Mouse (Mus musculus): ENCODE measurements around the gene Rnf181. TPM values are rescaled to one million over a fixed set of nuclear protein-coding genes. Genes with fewer than 3 reads are reported as not detected.
A peak's percentile ranks its signal among the peaks of the same experiment; 100 is the strongest.

Gene Rnf181
- polyA plus RNA-seq, 1 experiment from 2014 or later = 125 TPM

GRCm38 (mm10) chr6:72392341-72392740, 25.6 kb upstream of the Rnf181 start:
- peaks cover 14% of the 10 kb centered on the region for H3K4me1 ChIP-seq
- H3K27ac ChIP-seq = no peak overlapping the region
- H3K36me3 ChIP-seq (ENCODE audit: poor library complexity, severe bottlenecking) = no peaks in the 10 kb centered on the region
- 88% methylated on average over 5 of the region's 5 CpGs for WGBS
- no peak overlapping the region for H3K4me3 ChIP-seq
- no peak overlapping the region for H3K9ac ChIP-seq
- H3K27me3 ChIP-seq = peaks cover 14% of the 10 kb centered on the region; the same call in 1 of the 2 replicates
- no peak overlapping the region for H3K4me2 ChIP-seq
- no peaks in the 10 kb centered on the region for H3K9me3 ChIP-seq (replicated peaks)
- no peak for ATAC-seq

GRCm38 (mm10) chr6:72390795-72391521, 24.2 kb upstream of the Rnf181 start:
- Histone ChIP-seq H3K27me3 (peaks cover 14% of the 10 kb centered on the region; the same call in 1 of the 2 replicates), H3K4me1 (peaks cover 14% of the 10 kb centered on the region), H3K9me3 (replicated peaks) (no peaks in the 10 kb centered on the region), H3K9ac (no peak overlapping the region), H3K4me2 (peak overlapping the region; percentile 60), H3K36me3 (ENCODE audit: poor library complexity, severe bottlenecking) (no peaks in the 10 kb centered on the region), H3K4me3 (peak overlapping the region; percentile 38; the same call in 1 of the 2 replicates), H3K27ac (no peak overlapping the region)
- ATAC-seq = 0 out of 2 replicates have a peak, but pooled peaks have one; percentile 24
- WGBS = 24% methylated on average over 12 of the region's 12 CpGs

- peak; percentile 41; the same call in 1 of the 2 replicates for ATAC-seq
- no peaks in the 10 kb centered on the region for H3K9me3 ChIP-seq (replicated peaks)
- no peaks in the 10 kb centered on the region for H3K36me3 ChIP-seq (ENCODE audit: poor library complexity, severe bottlenecking)
- WGBS = 2% methylated on average over 33 of the region's 33 CpGs
- H3K9ac ChIP-seq = peak within 1 kb of the TSS; percentile 59
- H3K27me3 ChIP-seq = peaks cover 14% of the 10 kb centered on the region; the same call in 1 of the 2 replicates
- H3K27ac ChIP-seq = no peak within 1 kb of the TSS
- peak within 1 kb of the TSS; percentile 38 for H3K4me3 ChIP-seq
- peak within 1 kb of the TSS; percentile 60 for H3K4me2 ChIP-seq
- H3K4me1 ChIP-seq = peaks cover 14% of the 10 kb centered on the region
Measured at GRCm38 (mm10) chr6:72389941-72390771, 23.4 kb upstream of the Rnf181 start, which contains the start of gene Vamp8. Gene Vamp8 (minus strand): TSS chr6:72390703.

DNA sequence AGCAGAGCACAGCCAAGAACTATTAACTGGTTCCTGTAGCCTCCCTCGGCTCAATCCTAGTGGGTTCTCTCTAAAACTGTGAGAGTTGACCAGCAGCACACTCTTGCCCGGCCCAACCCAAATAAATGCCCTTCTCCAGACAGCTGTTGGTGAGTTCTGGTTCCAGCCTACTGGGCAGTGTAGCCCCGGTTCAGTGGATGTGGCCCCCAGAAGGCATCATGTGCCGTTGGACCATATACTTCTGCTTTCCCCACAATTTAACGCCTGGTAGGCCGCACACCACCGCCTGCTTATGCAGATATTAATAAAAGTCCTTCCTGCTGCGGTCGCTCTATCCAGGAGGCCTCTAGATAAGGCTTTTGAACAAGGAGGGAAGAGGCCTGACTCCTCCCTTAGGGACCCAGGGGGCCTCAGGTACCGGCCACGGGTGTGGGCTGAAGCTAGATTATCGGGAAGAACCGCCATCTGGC, 22.8 kb upstream of the Rnf181 start:
- Histone ChIP-seq H3K9me3 (replicated peaks) (no peaks in the 10 kb centered on the region), H3K27ac (no peak overlapping the region), H3K4me2 (peak overlapping the region; percentile 60), H3K4me3 (peak overlapping the region; percentile 38; the same call in 1 of the 2 replicates), H3K36me3 (ENCODE audit: poor library complexity, severe bottlenecking) (no peaks in the 10 kb centered on the region), H3K9ac (peak overlapping the region; percentile 59; the same call in 1 of the 2 replicates), H3K27me3 (peaks cover 14% of the 10 kb centered on the region; the same call in 1 of the 2 replicates), H3K4me1 (peaks cover 14% of the 10 kb centered on the region)
- no peak for ATAC-seq
- WGBS = 32% methylated on average over 13 of the region's 13 CpGs

DNA sequence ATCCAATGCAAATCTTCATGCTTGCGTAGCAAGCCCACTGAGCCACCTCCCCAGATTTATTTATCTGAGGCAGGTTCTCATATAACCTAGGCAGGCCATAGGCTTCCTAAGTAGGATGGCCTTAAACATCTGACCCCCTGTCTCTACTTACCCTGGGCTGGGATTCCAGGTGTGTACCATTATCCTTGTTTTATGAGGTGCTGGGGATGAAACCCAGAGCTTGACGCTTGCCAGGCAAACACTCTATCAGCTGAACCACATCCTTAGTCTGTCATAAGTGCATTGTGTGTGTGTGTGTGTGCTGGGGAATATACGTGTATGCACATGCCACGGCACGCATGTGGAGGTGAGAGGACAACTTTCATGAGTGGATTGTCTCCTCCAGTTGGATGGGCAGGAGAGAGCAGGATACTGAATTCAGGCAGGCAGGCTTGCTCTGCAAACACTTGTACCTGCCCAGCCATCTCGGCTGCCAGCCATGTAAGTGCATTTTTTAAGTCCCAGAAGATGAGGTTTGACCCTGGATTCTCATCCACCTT, 22.1 kb upstream of the Rnf181 start:
- peaks cover 14% of the 10 kb centered on the region for H3K4me1 ChIP-seq
- peaks cover 14% of the 10 kb centered on the region; the same call in 1 of the 2 replicates for H3K27me3 ChIP-seq
- no peak overlapping the region for H3K4me3 ChIP-seq
- no peak overlapping the region for H3K9ac ChIP-seq
- WGBS = 88% methylated on average over 6 of the region's 6 CpGs
- H3K36me3 ChIP-seq (ENCODE audit: poor library complexity, severe bottlenecking) = no peaks in the 10 kb centered on the region
- no peak overlapping the region for H3K4me2 ChIP-seq
- no peaks in the 10 kb centered on the region for H3K9me3 ChIP-seq (replicated peaks)
- no peak overlapping the region for H3K27ac ChIP-seq
- ATAC-seq = no peak

DNA sequence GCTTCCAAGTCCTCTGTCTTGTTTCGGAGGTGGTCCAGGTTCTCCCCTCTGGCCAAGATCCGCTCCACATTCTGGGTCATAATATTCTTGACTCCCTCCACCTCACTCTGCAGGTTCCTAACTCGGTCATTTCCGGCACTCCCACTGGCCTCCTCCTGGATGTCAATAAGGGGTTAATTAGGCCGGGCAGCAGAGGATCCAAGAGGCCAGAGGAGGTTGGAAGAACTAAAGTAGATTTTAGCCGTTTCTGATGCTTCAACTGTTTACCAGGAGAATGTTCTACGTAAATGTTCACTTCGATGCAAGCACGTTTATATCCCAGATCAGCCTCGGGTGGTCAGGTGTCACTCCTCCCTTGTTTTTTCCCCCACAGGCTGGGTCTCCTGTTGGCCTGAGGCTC, 21.5 kb upstream of the Rnf181 start:
- H3K9me3 ChIP-seq (replicated peaks) = no peaks in the 10 kb centered on the region
- ATAC-seq = no peak
- peaks cover 14% of the 10 kb centered on the region; the same call in 1 of the 2 replicates for H3K27me3 ChIP-seq

DNA sequence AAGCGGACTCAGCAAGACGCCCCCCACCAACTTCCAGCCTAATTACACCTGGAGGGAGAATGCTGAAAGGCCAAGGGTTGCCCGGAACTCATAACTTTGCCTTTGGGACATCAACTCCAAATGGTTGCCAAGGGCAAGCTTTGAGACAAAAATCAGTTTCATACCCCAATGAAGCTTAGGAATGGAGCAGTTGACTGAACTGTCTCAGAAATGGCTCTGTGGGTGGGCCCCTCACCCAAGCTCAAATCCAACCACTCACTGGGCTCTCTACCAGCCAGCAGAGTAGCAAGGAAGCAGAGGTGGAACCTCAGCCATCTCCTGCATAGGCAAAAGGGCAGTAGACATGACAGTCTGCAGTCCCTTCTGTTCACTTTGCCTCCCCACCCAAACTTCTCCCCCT, 21.1 kb upstream of the Rnf181 start:
- WGBS = 83% methylated on average over 3 of the region's 3 CpGs
- Histone ChIP-seq H3K4me3 (no peak overlapping the region), H3K4me1 (peaks cover 14% of the 10 kb centered on the region), H3K9me3 (replicated peaks) (no peaks in the 10 kb centered on the region), H3K27me3 (peaks cover 14% of the 10 kb centered on the region; the same call in 1 of the 2 replicates), H3K9ac (no peak overlapping the region), H3K36me3 (ENCODE audit: poor library complexity, severe bottlenecking) (no peaks in the 10 kb centered on the region), H3K4me2 (no peak overlapping the region), H3K27ac (no peak overlapping the region)
- no peak for ATAC-seq

More for the DNA sequence above, 21.5 kb upstream of the Rnf181 start:
- H3K36me3 ChIP-seq (ENCODE audit: poor library complexity, severe bottlenecking) = no peaks in the 10 kb centered on the region
- no peak overlapping the region for H3K4me3 ChIP-seq
- no peak overlapping the region for H3K27ac ChIP-seq
- no peak overlapping the region for H3K4me2 ChIP-seq
- peaks cover 14% of the 10 kb centered on the region for H3K4me1 ChIP-seq
- WGBS = 73% methylated on average over 10 of the region's 10 CpGs
- H3K9ac ChIP-seq = no peak overlapping the region

GRCm38 (mm10) chr6:72386561-72386960, 19.8 kb upstream of the Rnf181 start:
- peaks cover 14% of the 10 kb centered on the region for H3K4me1 ChIP-seq
- no peaks in the 10 kb centered on the region for H3K9me3 ChIP-seq (replicated peaks)
- WGBS = 88% methylated on average over 2 of the region's 2 CpGs
- no peak overlapping the region for H3K27ac ChIP-seq
- H3K36me3 ChIP-seq (ENCODE audit: poor library complexity, severe bottlenecking) = no peaks in the 10 kb centered on the region
- peaks cover 14% of the 10 kb centered on the region for H3K27me3 ChIP-seq
- H3K9ac ChIP-seq = no peak overlapping the region
- ATAC-seq = no peak
- no peak overlapping the region for H3K4me3 ChIP-seq
- H3K4me2 ChIP-seq = no peak overlapping the region

- Histone ChIP-seq H3K27me3 (peaks cover 21% of the 10 kb centered on the region), H3K36me3 (ENCODE audit: poor library complexity, severe bottlenecking) (no peaks in the 10 kb centered on the region), H3K27ac (no peak overlapping the region), H3K9me3 (replicated peaks) (no peaks in the 10 kb centered on the region), H3K9ac (no peak overlapping the region), H3K4me3 (no peak overlapping the region), H3K4me1 (peaks cover 13% of the 10 kb centered on the region), H3K4me2 (no peak overlapping the region)
- ATAC-seq = no peak
- 87% methylated on average over 4 of the region's 4 CpGs for WGBS
Measured at GRCm38 (mm10) chr6:72385258-72385657, 18.5 kb upstream of the Rnf181 start.

DNA sequence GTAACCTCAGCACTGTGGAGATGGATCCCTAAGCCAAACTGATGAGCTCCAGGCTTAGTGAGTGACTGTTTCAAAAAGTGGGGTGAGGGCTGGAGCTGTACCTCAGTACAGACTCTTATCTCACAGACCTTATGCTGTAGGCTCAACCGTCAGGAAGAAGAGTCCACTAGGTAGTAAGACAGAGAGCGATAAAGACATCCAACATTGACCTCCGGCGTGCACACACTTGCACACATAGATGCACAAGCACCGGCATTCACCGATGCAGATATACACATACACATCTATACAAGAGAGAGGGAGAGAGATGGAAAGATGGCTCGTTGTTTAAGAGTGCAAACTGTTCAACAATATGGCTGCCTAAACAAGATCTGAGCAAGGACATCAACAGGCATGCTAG, 17.2 kb upstream of the Rnf181 start:
- H3K4me3 ChIP-seq = no peak overlapping the region
- no peak overlapping the region for H3K4me2 ChIP-seq
- H3K4me1 ChIP-seq = peaks cover 7% of the 10 kb centered on the region; the same call in 1 of the 2 replicates
- H3K36me3 ChIP-seq (ENCODE audit: poor library complexity, severe bottlenecking) = no peaks in the 10 kb centered on the region
- peaks cover 24% of the 10 kb centered on the region for H3K27me3 ChIP-seq
- no peak overlapping the region for H3K9ac ChIP-seq
- no peak overlapping the region for H3K27ac ChIP-seq
- WGBS = 92% methylated on average over 7 of the region's 7 CpGs
- no peaks in the 10 kb centered on the region for H3K9me3 ChIP-seq (replicated peaks)
- no peak for ATAC-seq

GRCm38 (mm10) chr6:72383142-72383820, 16.5 kb upstream of the Rnf181 start:
- Histone ChIP-seq H3K9me3 (replicated peaks) (no peaks in the 10 kb centered on the region), H3K36me3 (ENCODE audit: poor library complexity, severe bottlenecking) (no peaks in the 10 kb centered on the region), H3K27me3 (peaks cover 30% of the 10 kb centered on the region), H3K4me1 (peaks cover 7% of the 10 kb centered on the region; the same call in 1 of the 2 replicates), H3K9ac (no peak overlapping the region), H3K4me3 (no peak overlapping the region), H3K4me2 (no peak overlapping the region), H3K27ac (no peak overlapping the region)
- 84% methylated on average over 6 of the region's 6 CpGs for WGBS
- ATAC-seq = no peak
